Mouse (Mus musculus) MEL (cell line): Measurements from ENCODE around the gene Pcbp3. TPM values are rescaled to one million over a fixed set of nuclear protein-coding genes. Genes with fewer than 3 reads are reported as not detected.
A peak's percentile ranks its signal among the peaks of the same experiment; 100 is the strongest.

Experiments used
- DNase-seq: peaks from one replicate; pipeline ENCODE4 v3.0.0; 2011; ENCODE audit warnings: low read depth, low spot score
- H3K27ac ChIP-seq: 2 replicates; pipeline ENCODE4 v1.5.1; 2012; ENCODE audit warnings: low read depth, mild to moderate bottlenecking, control low read depth, low read length, moderate library complexity; ENCODE audit not compliant: control insufficient read depth
- H3K27me3 ChIP-seq, 2 experiments: fragments of 150-350 bp in 1 of 2; sonication (generic) in 1 of 2; 2 replicates each; pipeline ENCODE4 v1.6.1; 2012; ENCODE audit warnings: low read length in 2 of 2, mild to moderate bottlenecking in 2 of 2, improper control_type of control experiment in 1 of 2, moderate library complexity in 1 of 2; ENCODE audit not compliant: insufficient read depth in 2 of 2, control insufficient read depth in 1 of 2
- H3K36me3 ChIP-seq, 2 experiments: 2 replicates each; pipeline ENCODE4 v1.6.1; 2012 to 2014; ENCODE audit warnings: low read length in 2 of 2, improper control_type of control experiment in 1 of 2, inconsistent platforms in 1 of 2, mild to moderate bottlenecking in 1 of 2; ENCODE audit not compliant: insufficient read depth in 2 of 2, control insufficient read depth in 1 of 2
- H3K4me1 ChIP-seq, 2 experiments: fragments of 150-350 bp in 1 of 2; sonication (generic) in 1 of 2; 2 replicates each; pipeline ENCODE4 v1.6.1; 2012; ENCODE audit warnings: low read length in 2 of 2, improper control_type of control experiment in 1 of 2, mild to moderate bottlenecking in 1 of 2; ENCODE audit not compliant: insufficient read depth in 2 of 2, control insufficient read depth in 1 of 2
- H3K4me3 ChIP-seq, 2 experiments: fragments of 150-350 bp in 1 of 2; sonication (generic) in 1 of 2; 2 replicates each; pipeline ENCODE4 v1.5.1; 2012; ENCODE audit warnings: low read depth in 2 of 2, low read length in 2 of 2, mild to moderate bottlenecking in 2 of 2, moderate library complexity in 2 of 2, control low read depth in 1 of 2, improper control_type of control experiment in 1 of 2; ENCODE audit not compliant: control insufficient read depth in 1 of 2, insufficient read depth in 1 of 2
- H3K79me2 ChIP-seq: 2 replicates; pipeline ENCODE4 v1.6.1; 2012; ENCODE audit warnings: mild to moderate bottlenecking, low read length, moderate library complexity; ENCODE audit not compliant: control insufficient read depth, poor library complexity, insufficient read depth
- H3K9ac ChIP-seq: 2 replicates; pipeline ENCODE4 v1.6.1; 2012; ENCODE audit warnings: low read depth, mild to moderate bottlenecking, control low read depth, low read length, moderate library complexity; ENCODE audit not compliant: control insufficient read depth, poor library complexity, severe bottlenecking
- H3K9me3 ChIP-seq: fragments of 150-350 bp; sonication (generic); replicated peaks from 2 replicates; pipeline ENCODE4 v1.6.1; 2012; ENCODE audit warnings: mild to moderate bottlenecking, low read length, improper control_type of control experiment, moderate library complexity; ENCODE audit not compliant: insufficient read depth
- BHLHE40 ChIP-seq: IDR thresholded peaks from 2 replicates; pipeline ENCODE4 v1.6.1; 2012; ENCODE audit warnings: low read depth, mild to moderate bottlenecking, inconsistent platforms, low read length, improper control_type of control experiment, borderline replicate concordance
- CTCF ChIP-seq, 3 experiments: IDR thresholded peaks in 2 of 3; conservative IDR thresholded peaks in 1 of 3; 2 replicates each; pipeline ENCODE4 v1.5.1; 2011 to 2012; ENCODE audit warnings: low read length in 3 of 3, low read depth in 2 of 3, mild to moderate bottlenecking in 2 of 3, improper control_type of control experiment in 1 of 3, inconsistent platforms in 1 of 3, mixed read lengths in 1 of 3, moderate library complexity in 1 of 3; ENCODE audit not compliant: control insufficient read depth in 1 of 3, insufficient read depth in 1 of 3, poor library complexity in 1 of 3, severe bottlenecking in 1 of 3
- ELF1 ChIP-seq: IDR thresholded peaks from 2 replicates; pipeline ENCODE4 v1.6.1; 2014; ENCODE audit warnings: low read depth, mild to moderate bottlenecking, inconsistent platforms, low read length, improper control_type of control experiment, moderate library complexity
- EP300 ChIP-seq, 2 experiments: IDR thresholded peaks; 2 replicates each; pipeline ENCODE4 v1.6.1; 2011; ENCODE audit warnings: improper control_type of control experiment in 2 of 2, low read length in 2 of 2, low read depth in 1 of 2, mild to moderate bottlenecking in 1 of 2
- GATA1 ChIP-seq: IDR thresholded peaks from 2 replicates; pipeline ENCODE4 v1.6.1; 2011; ENCODE audit warnings: low read depth, low read length, improper control_type of control experiment
- MAX ChIP-seq: IDR thresholded peaks from 2 replicates; pipeline ENCODE4 v1.6.1; 2011; ENCODE audit warnings: low read length, improper control_type of control experiment
- MEF2A ChIP-seq: IDR thresholded peaks from 2 replicates; pipeline ENCODE4 v1.6.1; 2014; ENCODE audit warnings: low read depth, mild to moderate bottlenecking, inconsistent platforms, low read length, improper control_type of control experiment; ENCODE audit not compliant: poor library complexity, insufficient replicate concordance, severe bottlenecking; ENCODE audit errors: extremely low read depth
- NRF1 ChIP-seq: IDR thresholded peaks from 2 replicates; pipeline ENCODE4 v1.6.1; 2014; ENCODE audit warnings: low read depth, mild to moderate bottlenecking, inconsistent platforms, low read length, improper control_type of control experiment, moderate library complexity; ENCODE audit not compliant: poor library complexity, insufficient read depth, severe bottlenecking
- POLR2AphosphoS2 ChIP-seq: IDR thresholded peaks from 2 replicates; pipeline ENCODE4 v1.6.1; 2011; ENCODE audit warnings: low read length, improper control_type of control experiment
- RAD21 ChIP-seq: IDR thresholded peaks from 2 replicates; pipeline ENCODE4 v1.6.1; 2011; ENCODE audit warnings: mild to moderate bottlenecking, low read depth, low read length, improper control_type of control experiment
- SIN3A ChIP-seq: IDR thresholded peaks from 2 replicates; pipeline ENCODE4 v1.6.1; 2012; ENCODE audit warnings: low read length, improper control_type of control experiment, inconsistent platforms
- SMC3 ChIP-seq: IDR thresholded peaks from 2 replicates; pipeline ENCODE4 v1.6.1; 2011; ENCODE audit warnings: low read depth, low read length, improper control_type of control experiment
- TAL1 ChIP-seq: IDR thresholded peaks from 2 replicates; pipeline ENCODE4 v1.6.1; 2012; ENCODE audit warnings: mild to moderate bottlenecking, inconsistent platforms, low read length, moderate library complexity, mixed read lengths
- USF1 ChIP-seq: IDR thresholded peaks from 2 replicates; pipeline ENCODE4 v1.6.1; 2014; ENCODE audit warnings: low read depth, mild to moderate bottlenecking, inconsistent platforms, low read length, improper control_type of control experiment, moderate library complexity
- ZC3H11A ChIP-seq: IDR thresholded peaks from 2 replicates; pipeline ENCODE4 v1.6.1; 2012; ENCODE audit warnings: low read depth, mild to moderate bottlenecking, inconsistent platforms, low read length, improper control_type of control experiment
- ZKSCAN1 ChIP-seq: IDR thresholded peaks from 2 replicates; pipeline ENCODE4 v1.6.1; 2012; ENCODE audit warnings: low read depth, mild to moderate bottlenecking, inconsistent platforms, low read length, improper control_type of control experiment, moderate library complexity
- ZMIZ1 ChIP-seq: IDR thresholded peaks from 2 replicates; pipeline ENCODE4 v1.6.1; 2012; ENCODE audit warnings: low read depth, mild to moderate bottlenecking, inconsistent platforms, low read length, improper control_type of control experiment, moderate library complexity
- ZNF384 ChIP-seq: IDR thresholded peaks from 2 replicates; pipeline ENCODE4 v1.6.1; 2012; ENCODE audit warnings: low read depth, mild to moderate bottlenecking, inconsistent platforms, low read length, improper control_type of control experiment
- polyA plus RNA-seq, 2 experiments: library from polyadenylated mRNA; stranded (reverse) in 1 of 2; unstranded in 1 of 2; fragments of >175 nt in 1 of 2; fragments of >200 nt in 1 of 2; gene quantifications; 2 replicates each; pipeline versions ENCODE4 v1.2.1 to v1.2.4; 2012; ENCODE audit warnings: low replicate concordance in 2 of 2, low read depth in 1 of 2; ENCODE audit not compliant: insufficient read length in 2 of 2, insufficient read depth in 1 of 2, missing spikeins in 1 of 2
- total RNA-seq: library from RNA; depleted of rRNA; stranded (reverse); fragments of 300-350 nt; gene quantifications from 2 replicates; pipeline ENCODE4 v1.2.3, GENCODE M21; 2012

Pcbp3 gene
- total and polyA plus RNA-seq, 3 experiments = 1.1 to 3.3 TPM; not detected in 1

- Histone ChIP-seq H3K79me2 (no peaks in the 10 kb centered on the region), H3K36me3 (no peaks in the 10 kb centered on the region), H3K9ac (no peak overlapping the region), H3K27ac (no peak overlapping the region), H3K4me3 (no peak overlapping the region), H3K4me1 (no peaks in the 10 kb centered on the region)
- peak; percentile 78 for DNase-seq
- TF ChIP-seq ELF1 (no peak), MAX (no peak), SIN3A (0 out of 2 replicates have a peak, but pooled peaks have one; percentile 18), MEF2A (no peak), SMC3 (peak; percentile 99), CTCF (IDR thresholded peaks at IDR 0.05 in 2 of 3, conservative IDR thresholded peaks at IDR 0.05 in 1 of 3; ENCODE audit: control insufficient read depth in 1 of 3, insufficient read depth in 1 of 3, low read depth in 2 of 3, low read length in 3 of 3, poor library complexity in 1 of 3, severe bottlenecking in 1 of 3) (peak; percentile 93 to 100 (median 99)), ZC3H11A (peak; percentile 94)
- TF ChIP-seq, all 39 proteins: peak for 4
- Histone ChIP-seq H3K9me3 (no peaks in the 10 kb centered on the region), H3K27me3 (no peaks in the 10 kb centered on the region; a peak in 1 of 4 replicates)
These were observed 126.0 kb downstream of the Pcbp3 start for GRCm38 (mm10) chr10:76835497-76836357.

GRCm38 (mm10) chr10:76832841-76833240 is 128.8 kb downstream of the Pcbp3 start:
- TF ChIP-seq ZMIZ1 (no peak), POLR2AphosphoS2 (no peak), BHLHE40 (no peak), ZNF384 (no peak), SIN3A (no peak), NRF1 (no peak), GATA1 (no peak), USF1 (no peak), TAL1 (no peak), ELF1 (no peak), EP300 (IDR thresholded peaks at IDR 0.05; ENCODE audit: low read depth in 1 of 2, low read length in 2 of 2) (no peak), RAD21 (no peak), ZKSCAN1 (no peak)
- Histone ChIP-seq H3K9ac (no peak overlapping the region), H3K79me2 (no peaks in the 10 kb centered on the region), H3K27me3 (no peaks in the 10 kb centered on the region), H3K27ac (no peak overlapping the region), H3K4me1 (no peaks in the 10 kb centered on the region), H3K9me3 (no peaks in the 10 kb centered on the region), H3K4me3 (no peak overlapping the region), H3K36me3 (no peaks in the 10 kb centered on the region)
- DNase-seq = no peak
